Mouse (Mus musculus) left cerebral cortex, postnatal 10 days (tissue): Measurements from ENCODE around the gene Itgam. TPM values are rescaled to one million over a fixed set of nuclear protein-coding genes. Genes with fewer than 3 reads are reported as not detected.
A peak's percentile ranks its signal among the peaks of the same experiment; 100 is the strongest.
"Not testable (repeated sequence)": the region's sequence is repeated elsewhere in the genome, so short reads cannot be mapped to it uniquely, and the experiment has no call there.

Source experiments
- DNase-seq, 2 experiments: peaks; one replicate each; pipeline ENCODE4 v3.0.0; 2021 to 2022; ENCODE audit warnings: low spot score in 2 of 2, mixed read lengths in 1 of 2; ENCODE audit errors: extremely low spot score in 1 of 2
- intact Hi-C: fragments of 180-260 bp; cut with DNase I; formaldehyde crosslinking; loops from one replicate; pipeline ENCODE4 v1.15.1; 2025
- total RNA-seq, 2 experiments: library from RNA; stranded (reverse); gene quantifications; 2 replicates each; pipeline ENCODE4 v1.2.3; 2021

Itgam gene
- total RNA-seq = 1 to 10 TPM; 8.5 to 8.7 TPM

GRCm38 (mm10) chr7:128062456-128062855 is at the start of gene Itgam, which contains the start of gene Gm49368:
Itgam (plus strand) TSS chr7:128062640.
Gm49368 (plus strand) TSS chr7:128062683.
- DNase-seq = no peak
- intact Hi-C loops = no loop called here

GRCm38 (mm10) chr7:128013116-128013515 is 49.3 kb upstream of the Itgam start:
- intact Hi-C loops = no loop called here
- no peak for DNase-seq

GRCm38 (mm10) chr7:128016134-128016533 is 46.3 kb upstream of the Itgam start:
- DNase-seq, intact Hi-C loops: not testable (repeated sequence)

GRCm38 (mm10) chr7:128016650-128017049 is 45.8 kb upstream of the Itgam start:
- intact Hi-C loops = no loop called here
- no peak for DNase-seq

GRCm38 (mm10) chr7:128018275-128018674 is 44.2 kb upstream of the Itgam start:
- DNase-seq = no peak
- intact Hi-C loops = no loop called here

- no peak for DNase-seq
- intact Hi-C loops = no loop called here
Observed at GRCm38 (mm10) chr7:128019187-128019586, 43.3 kb upstream of the Itgam start.

- intact Hi-C loops = no loop called here
- no peak for DNase-seq
Observed at GRCm38 (mm10) chr7:128022974-128023373, 39.5 kb upstream of the Itgam start.

- DNase-seq = no peak
- intact Hi-C loops = no loop called here
Observed at GRCm38 (mm10) chr7:128023565-128023964, 38.9 kb upstream of the Itgam start.

GRCm38 (mm10) chr7:128024364-128024763 is 38.1 kb upstream of the Itgam start:
- intact Hi-C loops = no loop called here
- no peak for DNase-seq

GRCm38 (mm10) chr7:128024932-128025331 is 37.5 kb upstream of the Itgam start:
- intact Hi-C loops = no loop called here
- DNase-seq = no peak

GRCm38 (mm10) chr7:128025381-128025780 is 37.1 kb upstream of the Itgam start:
- no peak for DNase-seq
- intact Hi-C loops = no loop called here

- DNase-seq = no peak
- intact Hi-C loops = no loop called here
Observed at GRCm38 (mm10) chr7:128031403-128031976, 30.9 kb upstream of the Itgam start.

- intact Hi-C loops = no loop called here
- DNase-seq = no peak
Observed at GRCm38 (mm10) chr7:128032290-128032988, 30.0 kb upstream of the Itgam start.

GRCm38 (mm10) chr7:128032989-128033293 is 29.5 kb upstream of the Itgam start:
- no peak for DNase-seq
- intact Hi-C loops = no loop called here

GRCm38 (mm10) chr7:128033616-128034015 is 28.8 kb upstream of the Itgam start:
- intact Hi-C loops = no loop called here
- DNase-seq = no peak

- DNase-seq, intact Hi-C loops: not testable (repeated sequence)
Observed at GRCm38 (mm10) chr7:128042161-128042820, 20.1 kb upstream of the Itgam start.

- intact Hi-C loops = no loop called here
- no peak for DNase-seq
Observed at GRCm38 (mm10) chr7:128044142-128044785, 18.2 kb upstream of the Itgam start.

- intact Hi-C loops = no loop called here
- DNase-seq = no peak
Observed at GRCm38 (mm10) chr7:128045640-128046039, 16.8 kb upstream of the Itgam start.

GRCm38 (mm10) chr7:128048819-128049218 is 13.6 kb upstream of the Itgam start:
- DNase-seq = peak in 1 of 2 experiments; percentile 7
- intact Hi-C loops = no loop called here

- intact Hi-C loops = no loop called here
- no peak for DNase-seq
Observed at GRCm38 (mm10) chr7:128049254-128049653, 13.2 kb upstream of the Itgam start.
